Mouse (Mus musculus) lung, postnatal 0 days (tissue): ENCODE results near the gene Ifngr2. TPM values are rescaled to one million over a fixed set of nuclear protein-coding genes. Genes with fewer than 3 reads are reported as not detected.
A peak's percentile ranks its signal among the peaks of the same experiment; 100 is the strongest.

Experiments
- ATAC-seq: fragments of 200-750 bp; cut with Nextera tagmentation; 2 replicates; pipeline ENCODE4 v1.8.0; 2017; ENCODE audit warnings: moderate library complexity
- DNase-seq: peaks from one replicate; pipeline ENCODE4 v3.0.0-alpha.2; 2016; ENCODE audit warnings: low spot score
- H3K27ac ChIP-seq: fragments of 300-500 bp; sonication (generic); 2 replicates; pipeline ENCODE4 v1.5.1; 2014; ENCODE audit warnings: antibody characterized with exemption, mild to moderate bottlenecking, low read length, mixed read lengths
- H3K27me3 ChIP-seq: fragments of 300-500 bp; sonication (generic); replicated peaks from 2 replicates; pipeline ENCODE4 v1.6.1; 2014; ENCODE audit warnings: low read length, mixed read lengths; ENCODE audit not compliant: insufficient read depth
- H3K36me3 ChIP-seq: fragments of 300-500 bp; sonication (generic); 2 replicates; pipeline ENCODE4 v1.6.1; 2014; ENCODE audit warnings: low read length, mixed read lengths; ENCODE audit not compliant: insufficient read depth
- H3K4me1 ChIP-seq: fragments of 300-500 bp; sonication (generic); 2 replicates; pipeline ENCODE4 v1.6.1; 2014; ENCODE audit warnings: antibody characterized with exemption, low read depth, low read length, mixed read lengths; ENCODE audit not compliant: insufficient read depth
- H3K4me2 ChIP-seq: fragments of 300-500 bp; sonication (generic); replicated peaks from 2 replicates; pipeline ENCODE4 v1.6.1; 2014; ENCODE audit warnings: low read depth, mild to moderate bottlenecking, low read length, moderate library complexity, mixed read lengths
- H3K4me3 ChIP-seq: fragments of 300-500 bp; sonication (generic); 2 replicates; pipeline ENCODE4 v1.5.1; 2014; ENCODE audit warnings: low read depth, low read length
- H3K9ac ChIP-seq: fragments of 300-500 bp; sonication (generic); replicated peaks from 2 replicates; pipeline ENCODE4 v1.6.1; 2014; ENCODE audit warnings: low read depth, mild to moderate bottlenecking
- H3K9me3 ChIP-seq: fragments of 300-500 bp; sonication (generic); 2 replicates; pipeline ENCODE4 v1.6.1; 2016; ENCODE audit warnings: low read length, mixed read lengths
- CTCF ChIP-seq: IDR thresholded peaks from 2 replicates; pipeline ENCODE4 v1.5.1; 2016; ENCODE audit warnings: antibody characterized with exemption, mild to moderate bottlenecking
- EP300 ChIP-seq: IDR thresholded peaks from 2 replicates; pipeline ENCODE4 v1.6.1; 2016; ENCODE audit warnings: antibody characterized with exemption, mild to moderate bottlenecking, control low read depth
- WGBS: fragments of 180-500 bp; shearing (Covaris S2); extraction: QIAGEN DNeasy Blood & Tissue Kit; methylation state at CpG from one replicate; pipeline ENCODE4 v1.1.7; 2014; 5-methylcytosine and 5-hydroxymethylcytosine counted together
- polyA plus RNA-seq: library from polyadenylated mRNA; unstranded; fragments of >200 nt; fragmentation: Nextera tagmentation; extraction: Ambion mirVana; gene quantifications from 2 replicates; pipeline ENCODE4 v1.2.1, GENCODE M21; 2015

Gene Ifngr2
- polyA plus RNA-seq, 1 experiment from 2014 or later, result 64.4 TPM

- Histone ChIP-seq H3K4me1 (no peaks in the 10 kb centered on the region), H3K4me2 (no peak overlapping the region), H3K27me3 (no peaks in the 10 kb centered on the region), H3K9ac (no peak overlapping the region), H3K36me3 (peaks cover 16% of the 10 kb centered on the region; the same call in 1 of the 2 replicates), H3K4me3 (no peak overlapping the region), H3K9me3 (no peaks in the 10 kb centered on the region), H3K27ac (no peak overlapping the region)
- TF ChIP-seq EP300 (no peak), CTCF (no peak)
- no peak for DNase-seq
- 80% methylated on average over 14 of the region's 14 CpGs for WGBS
- no peak for ATAC-seq
These were observed 32.3 kb downstream of the Ifngr2 start for GRCm38 (mm10) chr16:91578980-91579720.

GRCm38 (mm10) chr16:91582307-91582706, 35.4 kb downstream of the Ifngr2 start:
- Histone ChIP-seq H3K9me3 (no peaks in the 10 kb centered on the region), H3K4me1 (no peaks in the 10 kb centered on the region), H3K4me3 (no peak overlapping the region), H3K27me3 (no peaks in the 10 kb centered on the region), H3K27ac (no peak overlapping the region), H3K9ac (no peak overlapping the region), H3K4me2 (no peak overlapping the region), H3K36me3 (peaks cover under 1% of the 10 kb centered on the region; the same call in 1 of the 2 replicates)
- ATAC-seq, result no peak
- WGBS, result 71% methylated on average over 2 of the region's 2 CpGs
- peak; percentile 30 for DNase-seq
- no peak for TF ChIP-seq EP300
- peak; percentile 71 for TF ChIP-seq CTCF

- DNase-seq (no peak), ATAC-seq (no peak; the same call in 1 of the 2 replicates)
- no peaks in the 10 kb centered on the region for H3K9me3 ChIP-seq
- no peaks in the 10 kb centered on the region for H3K4me1 ChIP-seq
- H3K9ac ChIP-seq, result no peak overlapping the region
- no peak for TF ChIP-seq CTCF
- TF ChIP-seq EP300, result no peak
- no peak overlapping the region for H3K27ac ChIP-seq
- H3K4me3 ChIP-seq, result no peak overlapping the region
- no peaks in the 10 kb centered on the region for H3K27me3 ChIP-seq
- H3K4me2 ChIP-seq, result no peak overlapping the region
- no peaks in the 10 kb centered on the region; the same call in 1 of the 2 replicates for H3K36me3 ChIP-seq
- WGBS, result 85% methylated on average over 5 of the region's 5 CpGs
These were observed 38.7 kb downstream of the Ifngr2 start for GRCm38 (mm10) chr16:91585617-91586016.

- no peak for ATAC-seq
- WGBS, result 82% methylated on average over 6 of the region's 6 CpGs
- no peaks in the 10 kb centered on the region; the same call in 1 of the 2 replicates for H3K36me3 ChIP-seq
- no peak for TF ChIP-seq EP300
- H3K4me1 ChIP-seq, result no peaks in the 10 kb centered on the region
- H3K9me3 ChIP-seq, result no peaks in the 10 kb centered on the region
- H3K4me3 ChIP-seq, result no peak overlapping the region
- H3K4me2 ChIP-seq, result no peak overlapping the region
- no peak overlapping the region for H3K9ac ChIP-seq
- no peak overlapping the region for H3K27ac ChIP-seq
- no peaks in the 10 kb centered on the region for H3K27me3 ChIP-seq
- no peak for DNase-seq
These were observed 39.4 kb downstream of the Ifngr2 start for GRCm38 (mm10) chr16:91586244-91586643.

- Histone ChIP-seq H3K27me3 (no peaks in the 10 kb centered on the region), H3K36me3 (no peaks in the 10 kb centered on the region; the same call in 1 of the 2 replicates), H3K4me2 (no peak overlapping the region), H3K4me3 (no peak overlapping the region), H3K9me3 (no peaks in the 10 kb centered on the region), H3K4me1 (no peaks in the 10 kb centered on the region), H3K27ac (no peak overlapping the region), H3K9ac (no peak overlapping the region)
- TF ChIP-seq CTCF (no peak), EP300 (no peak)
- WGBS, result 73% methylated on average over 6 of the region's 6 CpGs
- ATAC-seq (no peak), DNase-seq (no peak)
These were observed 41.0 kb downstream of the Ifngr2 start for GRCm38 (mm10) chr16:91587730-91588453.

GRCm38 (mm10) chr16:91588703-91589102, 41.8 kb downstream of the Ifngr2 start:
- WGBS, result 89% methylated on average over 3 of the region's 3 CpGs
- no peak for ATAC-seq
- no peak for TF ChIP-seq EP300
- no peak for TF ChIP-seq CTCF
- Histone ChIP-seq H3K9me3 (no peaks in the 10 kb centered on the region), H3K4me3 (no peak overlapping the region), H3K4me2 (no peak overlapping the region), H3K9ac (no peak overlapping the region), H3K36me3 (no peaks in the 10 kb centered on the region; the same call in 1 of the 2 replicates), H3K27ac (no peak overlapping the region), H3K27me3 (no peaks in the 10 kb centered on the region), H3K4me1 (no peaks in the 10 kb centered on the region)
- no peak for DNase-seq
